Mouse (Mus musculus) midbrain, postnatal 0 days (tissue): Measurements from ENCODE around the gene Wdr66. TPM values are rescaled to one million over a fixed set of nuclear protein-coding genes. Genes with fewer than 3 reads are reported as not detected.

Experiments used
- ATAC-seq: fragments of 200-750 bp; cut with Nextera tagmentation; 2 replicates; pipeline ENCODE4 v1.8.0; 2017; ENCODE audit warnings: moderate number of reproducible peaks, mild to moderate bottlenecking, moderate TSS enrichment, moderate library complexity; ENCODE audit not compliant: low FRiP score
- DNase-seq: peaks from one replicate; pipeline ENCODE4 v3.0.0-alpha.2; 2015; ENCODE audit warnings: low spot score
- H3K27ac ChIP-seq: fragments of 300-500 bp; sonication (generic); 2 replicates; pipeline ENCODE4 v1.5.1; 2014; ENCODE audit warnings: low read depth, mild to moderate bottlenecking, low read length, mixed read lengths
- H3K27me3 ChIP-seq: fragments of 300-500 bp; sonication (generic); 2 replicates; pipeline ENCODE4 v1.6.1; 2014; ENCODE audit warnings: low read length, control low read depth, mixed read lengths; ENCODE audit not compliant: insufficient read depth
- H3K36me3 ChIP-seq: fragments of 300-500 bp; sonication (generic); 2 replicates; pipeline ENCODE4 v1.6.1; 2014; ENCODE audit warnings: low read length, control low read depth, mixed read lengths; ENCODE audit not compliant: insufficient read depth
- H3K4me1 ChIP-seq: fragments of 300-500 bp; sonication (generic); 2 replicates; pipeline ENCODE4 v1.6.1; 2014; ENCODE audit warnings: mild to moderate bottlenecking, control low read depth, antibody characterized with exemption, low read length, mixed read lengths; ENCODE audit not compliant: insufficient read depth
- H3K4me2 ChIP-seq: fragments of 300-500 bp; sonication (generic); 2 replicates; pipeline ENCODE4 v1.6.1; 2014; ENCODE audit warnings: low read depth, mild to moderate bottlenecking, low read length, mixed read lengths; ENCODE audit not compliant: poor library complexity, severe bottlenecking
- H3K4me3 ChIP-seq: fragments of 300-500 bp; sonication (generic); 2 replicates; pipeline ENCODE4 v1.5.1; 2014; ENCODE audit warnings: low read depth, mild to moderate bottlenecking, low read length, moderate library complexity
- H3K9ac ChIP-seq: fragments of 300-500 bp; sonication (generic); replicated peaks from 2 replicates; pipeline ENCODE4 v1.6.1; 2014; ENCODE audit warnings: mild to moderate bottlenecking, low read length, moderate library complexity, mixed read lengths; ENCODE audit not compliant: poor library complexity, severe bottlenecking
- H3K9me3 ChIP-seq: fragments of 300-500 bp; sonication (generic); 2 replicates; pipeline ENCODE4 v1.6.1; 2016; ENCODE audit warnings: low read length, control low read depth
- CTCF ChIP-seq: IDR thresholded peaks from 2 replicates; pipeline ENCODE4 v1.5.1; 2016; ENCODE audit warnings: antibody characterized with exemption, mild to moderate bottlenecking
- WGBS: fragments of 180-500 bp; shearing (Covaris S2); extraction: QIAGEN DNeasy Blood & Tissue Kit; methylation state at CpG from one replicate; pipeline ENCODE4 v1.1.7; 2014; 5-methylcytosine and 5-hydroxymethylcytosine counted together
- polyA plus RNA-seq: library from polyadenylated mRNA; unstranded; fragments of >200 nt; fragmentation: Nextera tagmentation; extraction: Ambion mirVana; gene quantifications from 2 replicates; pipeline ENCODE4 v1.2.1, GENCODE M21; 2015
- total RNA-seq: library from RNA; depleted of rRNA; stranded (reverse); fragments of >200 nt; gene quantifications from 2 replicates; pipeline ENCODE4 v1.2.3, GENCODE M21; 2014; rRNA removed

Gene Wdr66
- total and polyA plus RNA-seq, 2 experiments from 2014 or later: 2.0 to 2.2 TPM

GRCm38 (mm10) chr5:123364302-123364971, 112.5 kb downstream of the Wdr66 start:
- Histone ChIP-seq H3K9me3 (no peaks in the 10 kb centered on the region), H3K27me3 (no peaks in the 10 kb centered on the region), H3K9ac (no peak overlapping the region), H3K27ac (no peak overlapping the region), H3K4me3 (no peak overlapping the region), H3K36me3 (peaks cover 40% of the 10 kb centered on the region), H3K4me1 (no peaks in the 10 kb centered on the region), H3K4me2 (no peak overlapping the region)
- DNase-seq: no peak
- no peak for TF ChIP-seq CTCF
- 83% methylated on average over 11 of the region's 11 CpGs for WGBS
- ATAC-seq: no peak

GRCm38 (mm10) chr5:123368869-123369488, 117.1 kb downstream of the Wdr66 start:
- no peaks in the 10 kb centered on the region for H3K4me1 ChIP-seq
- no peaks in the 10 kb centered on the region for H3K9me3 ChIP-seq
- H3K9ac ChIP-seq: no peak overlapping the region
- ATAC-seq: no peak
- peak; percentile 77 for DNase-seq
- H3K4me3 ChIP-seq: no peak overlapping the region
- H3K36me3 ChIP-seq: peaks cover 30% of the 10 kb centered on the region
- no peaks in the 10 kb centered on the region for H3K27me3 ChIP-seq
- peak; percentile 96 for TF ChIP-seq CTCF
- H3K4me2 ChIP-seq: no peak overlapping the region
- no peak overlapping the region for H3K27ac ChIP-seq
- WGBS: 79% methylated on average over 13 of the region's 13 CpGs

GRCm38 (mm10) chr5:123370049-123370448, 118.1 kb downstream of the Wdr66 start:
- 89% methylated on average over 5 of the region's 5 CpGs for WGBS

GRCm38 (mm10) chr5:123375262-123375661, 123.4 kb downstream of the Wdr66 start:
- no peak overlapping the region for H3K4me3 ChIP-seq
- no peak for TF ChIP-seq CTCF
- no peak overlapping the region for H3K4me2 ChIP-seq
- no peaks in the 10 kb centered on the region for H3K9me3 ChIP-seq
- WGBS: 94% methylated on average over 10 of the region's 10 CpGs
- no peak for ATAC-seq
- H3K27me3 ChIP-seq: no peaks in the 10 kb centered on the region
- H3K27ac ChIP-seq: no peak overlapping the region
- no peak for DNase-seq
- no peaks in the 10 kb centered on the region for H3K4me1 ChIP-seq
- peaks cover 20% of the 10 kb centered on the region for H3K36me3 ChIP-seq
- H3K9ac ChIP-seq: no peak overlapping the region

More at GRCm38 (mm10) chr5:123370049-123370448, 118.1 kb downstream of the Wdr66 start:
- DNase-seq: no peak
- H3K4me2 ChIP-seq: no peak overlapping the region
- no peak for ATAC-seq
- H3K27ac ChIP-seq: no peak overlapping the region
- no peak overlapping the region for H3K9ac ChIP-seq
- no peak for TF ChIP-seq CTCF
- no peak overlapping the region for H3K4me3 ChIP-seq
- no peaks in the 10 kb centered on the region for H3K9me3 ChIP-seq
- H3K36me3 ChIP-seq: peaks cover 26% of the 10 kb centered on the region
- H3K27me3 ChIP-seq: no peaks in the 10 kb centered on the region
- H3K4me1 ChIP-seq: no peaks in the 10 kb centered on the region

- H3K27me3 ChIP-seq: no peaks in the 10 kb centered on the region
- H3K36me3 ChIP-seq: peaks cover 19% of the 10 kb centered on the region
- ATAC-seq: no peak
- DNase-seq: no peak
- H3K9me3 ChIP-seq: no peaks in the 10 kb centered on the region
- WGBS: 87% methylated on average over 6 of the region's 6 CpGs
- H3K4me3 ChIP-seq: no peak overlapping the region
- TF ChIP-seq CTCF: no peak
- no peak overlapping the region for H3K4me2 ChIP-seq
- H3K9ac ChIP-seq: no peak overlapping the region
- H3K4me1 ChIP-seq: no peaks in the 10 kb centered on the region
- H3K27ac ChIP-seq: no peak overlapping the region
Observed at GRCm38 (mm10) chr5:123375793-123376452, 124.0 kb downstream of the Wdr66 start.

GRCm38 (mm10) chr5:123376569-123376968, 124.7 kb downstream of the Wdr66 start:
- Histone ChIP-seq H3K4me1 (no peaks in the 10 kb centered on the region), H3K36me3 (peaks cover 12% of the 10 kb centered on the region), H3K9ac (no peak overlapping the region), H3K27ac (no peak overlapping the region; the same call in 1 of the 2 replicates), H3K4me3 (no peak overlapping the region), H3K27me3 (no peaks in the 10 kb centered on the region), H3K9me3 (no peaks in the 10 kb centered on the region), H3K4me2 (no peak overlapping the region)
- TF ChIP-seq CTCF: no peak
- peak; percentile 78 for DNase-seq
- ATAC-seq: no peak
- 49% methylated on average over 10 of the region's 10 CpGs for WGBS

Other genes with a start within 250 kb of the Wdr66 start
- 16.3 and 24.0 TPM in 2 replicates for gene Orai1, start 237.0 kb upstream of the Wdr66 start, total RNA-seq
- 13.5 and 14.8 TPM in 2 replicates for gene Orai1, start 237.0 kb upstream of the Wdr66 start, polyA plus RNA-seq
- gene Morn3, start 205.1 kb upstream of the Wdr66 start, total RNA-seq: not detected in 2 replicates
- 1.1 and 1.3 TPM in 2 replicates for gene Morn3, start 205.1 kb upstream of the Wdr66 start, polyA plus RNA-seq
- 13.3 and 16.2 TPM in 2 replicates for gene Tmem120b, start 183.7 kb upstream of the Wdr66 start, total RNA-seq
- 17.1 and 19.7 TPM in 2 replicates for gene Tmem120b, start 183.7 kb upstream of the Wdr66 start, polyA plus RNA-seq
- gene Rhof, start 119.4 kb upstream of the Wdr66 start, total RNA-seq: 37.2 and 47.8 TPM in 2 replicates
- gene Rhof, start 119.4 kb upstream of the Wdr66 start, polyA plus RNA-seq: 41.7 and 45.3 TPM in 2 replicates
- gene Setd1b, start 109.9 kb upstream of the Wdr66 start, total RNA-seq: 5.3 and 5.9 TPM in 2 replicates
- 7.2 and 8.8 TPM in 2 replicates for gene Setd1b, start 109.9 kb upstream of the Wdr66 start, polyA plus RNA-seq
- gene Psmd9, start 82.7 kb upstream of the Wdr66 start, total RNA-seq: 26.1 and 26.5 TPM in 2 replicates
- 76.3 and 81.8 TPM in 2 replicates for gene Psmd9, start 82.7 kb upstream of the Wdr66 start, polyA plus RNA-seq
- gene Hpd, start 69.4 kb upstream of the Wdr66 start, total RNA-seq: not detected in 2 replicates
- not detected in 2 replicates for gene Hpd, start 69.4 kb upstream of the Wdr66 start, polyA plus RNA-seq
- gene Bcl7a, start 91.7 kb downstream of the Wdr66 start, total RNA-seq: 33.5 and 40.7 TPM in 2 replicates
- 21.4 and 21.6 TPM in 2 replicates for gene Bcl7a, start 91.7 kb downstream of the Wdr66 start, polyA plus RNA-seq
- 16.6 and 17.9 TPM in 2 replicates for gene Mlxip, start 142.7 kb downstream of the Wdr66 start, total RNA-seq
- 9.8 and 11.3 TPM in 2 replicates for gene Mlxip, start 142.7 kb downstream of the Wdr66 start, polyA plus RNA-seq
- gene Lrrc43, start 237.2 kb downstream of the Wdr66 start, total RNA-seq: 0.61 and 0.77 TPM in 2 replicates
- gene Lrrc43, start 237.2 kb downstream of the Wdr66 start, polyA plus RNA-seq: 1.2 and 1.3 TPM in 2 replicates
- not detected in 2 replicates for gene Il31, start 237.4 kb downstream of the Wdr66 start, total RNA-seq
- gene Il31, start 237.4 kb downstream of the Wdr66 start, polyA plus RNA-seq: not detected in 2 replicates